Mouse (Mus musculus) Muller cell, postnatal 12 days (primary cell): ENCODE results near the gene Bicc1.
A peak's percentile ranks its signal among the peaks of the same experiment; 100 is the strongest.

ENCODE experiments used
- DNase-seq: peaks from one replicate; pipeline ENCODE4 v3.0.0-alpha.2; 2015; ENCODE audit errors: inconsistent ontology term

Bicc1 gene

DNA sequence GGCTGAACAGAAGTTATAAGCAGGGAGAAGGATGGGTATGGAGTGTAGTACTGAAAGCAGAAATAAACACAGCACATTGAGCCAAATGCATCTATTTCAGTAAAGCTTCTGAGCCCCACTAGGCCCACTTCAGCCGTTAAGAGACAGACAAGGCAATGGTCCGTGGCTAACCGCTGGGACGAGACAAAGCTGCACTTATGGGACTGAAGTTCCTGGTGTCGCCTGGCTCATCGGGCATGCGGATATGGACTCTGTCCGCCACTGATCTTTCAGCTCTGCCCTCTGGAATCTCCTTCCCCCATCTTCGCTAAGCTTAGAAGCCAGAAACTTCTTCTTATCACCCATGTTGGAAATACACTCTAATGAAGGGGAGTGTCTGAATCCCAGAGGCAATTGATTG is 106.8 kb downstream of the Bicc1 start:
- DNase-seq = peak; percentile 7

GRCm38 (mm10) chr10:71052208-71052607 is 107.3 kb downstream of the Bicc1 start:
- peak; percentile 12 for DNase-seq

DNA sequence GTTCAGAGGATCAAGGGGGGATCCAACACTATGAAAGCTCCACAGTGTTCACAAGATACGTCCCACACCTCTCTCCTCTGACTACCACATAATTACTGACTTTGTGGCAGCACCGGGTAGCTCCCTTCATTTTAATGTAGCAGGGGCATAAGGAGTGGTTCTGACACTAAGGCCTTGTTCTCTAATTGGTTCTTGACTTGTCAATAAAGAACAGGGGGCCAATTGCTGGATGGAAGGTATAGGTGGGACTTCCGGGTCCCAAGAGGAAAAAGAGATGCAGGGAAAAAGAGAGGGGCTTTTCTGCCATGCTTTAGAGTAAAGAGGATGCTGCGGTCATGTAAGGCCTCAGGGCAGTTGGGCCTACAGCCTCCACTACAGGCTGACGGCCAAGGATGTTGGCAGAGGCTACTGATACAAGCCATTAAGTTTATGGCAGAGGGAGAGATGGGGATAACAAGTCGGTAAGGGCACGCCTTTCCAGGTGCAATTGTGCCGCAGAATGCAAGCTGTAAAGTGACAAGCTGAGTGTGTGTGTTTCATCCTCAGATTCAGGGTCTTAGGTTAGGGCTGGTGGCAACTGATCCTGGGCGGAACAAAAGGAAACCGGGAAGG is 108.7 kb downstream of the Bicc1 start:
- no peak for DNase-seq

GRCm38 (mm10) chr10:71049294-71049693 is 110.2 kb downstream of the Bicc1 start:
- DNase-seq = no peak

GRCm38 (mm10) chr10:71044410-71044809 is 115.1 kb downstream of the Bicc1 start:
- no peak for DNase-seq

DNA sequence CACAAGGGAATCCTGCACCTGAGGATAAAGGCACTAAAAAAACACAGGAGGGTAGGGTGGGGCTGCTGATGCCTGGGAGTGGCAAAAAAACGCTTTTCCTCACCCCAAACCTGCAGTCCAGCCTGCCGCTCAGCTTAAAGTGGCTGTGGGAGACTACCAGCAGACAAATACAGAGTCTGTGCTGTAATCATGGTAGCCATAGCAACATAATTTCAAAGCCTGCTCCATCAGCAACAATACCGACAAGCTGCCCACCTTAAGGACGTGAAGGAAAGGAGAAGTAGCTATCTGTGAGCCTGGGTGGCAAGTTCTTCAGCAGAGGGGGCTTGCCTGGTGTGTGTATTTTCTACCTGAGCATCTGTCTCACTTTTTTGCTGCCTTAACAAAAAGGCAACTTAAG is 117.6 kb downstream of the Bicc1 start:
- DNase-seq = no peak

DNA sequence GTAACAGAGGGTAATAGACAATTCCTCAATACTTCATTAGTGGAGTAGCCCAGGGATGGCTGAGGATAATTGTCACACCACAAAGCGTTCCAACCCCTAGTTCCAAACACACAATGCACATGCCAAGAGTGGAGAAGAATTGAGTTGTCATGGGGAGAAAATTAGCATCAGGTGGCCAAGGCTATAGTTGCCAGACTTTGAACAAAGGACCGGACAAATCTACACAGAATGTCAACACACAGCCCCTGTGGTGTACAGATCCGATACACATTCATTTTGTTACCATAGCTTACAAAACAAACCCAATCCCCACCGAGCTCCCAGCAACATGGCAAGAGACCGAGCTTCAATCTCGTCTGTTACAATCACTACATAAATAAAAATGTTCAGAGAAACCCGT is 123.0 kb downstream of the Bicc1 start:
- no peak for DNase-seq

DNA sequence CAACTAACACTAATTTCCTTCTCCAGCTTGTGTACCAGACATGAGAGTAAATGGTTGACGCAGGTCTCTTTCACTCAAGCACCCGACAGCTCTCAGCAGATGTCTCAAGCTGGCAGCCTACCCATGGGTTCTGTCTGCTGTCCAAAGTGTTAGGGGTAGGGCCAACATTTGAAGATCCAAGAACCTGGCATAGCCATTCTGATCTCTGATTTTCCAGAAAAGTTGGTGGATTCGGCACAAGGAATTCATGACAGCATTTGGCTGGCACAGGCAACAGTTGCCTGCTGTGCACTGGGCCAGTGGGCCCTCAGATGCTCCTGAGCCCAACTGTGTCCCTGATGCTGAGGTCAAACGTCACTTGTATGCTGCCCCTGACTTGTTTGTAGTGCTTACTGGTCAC is 130.5 kb downstream of the Bicc1 start:
- DNase-seq = no peak

DNA sequence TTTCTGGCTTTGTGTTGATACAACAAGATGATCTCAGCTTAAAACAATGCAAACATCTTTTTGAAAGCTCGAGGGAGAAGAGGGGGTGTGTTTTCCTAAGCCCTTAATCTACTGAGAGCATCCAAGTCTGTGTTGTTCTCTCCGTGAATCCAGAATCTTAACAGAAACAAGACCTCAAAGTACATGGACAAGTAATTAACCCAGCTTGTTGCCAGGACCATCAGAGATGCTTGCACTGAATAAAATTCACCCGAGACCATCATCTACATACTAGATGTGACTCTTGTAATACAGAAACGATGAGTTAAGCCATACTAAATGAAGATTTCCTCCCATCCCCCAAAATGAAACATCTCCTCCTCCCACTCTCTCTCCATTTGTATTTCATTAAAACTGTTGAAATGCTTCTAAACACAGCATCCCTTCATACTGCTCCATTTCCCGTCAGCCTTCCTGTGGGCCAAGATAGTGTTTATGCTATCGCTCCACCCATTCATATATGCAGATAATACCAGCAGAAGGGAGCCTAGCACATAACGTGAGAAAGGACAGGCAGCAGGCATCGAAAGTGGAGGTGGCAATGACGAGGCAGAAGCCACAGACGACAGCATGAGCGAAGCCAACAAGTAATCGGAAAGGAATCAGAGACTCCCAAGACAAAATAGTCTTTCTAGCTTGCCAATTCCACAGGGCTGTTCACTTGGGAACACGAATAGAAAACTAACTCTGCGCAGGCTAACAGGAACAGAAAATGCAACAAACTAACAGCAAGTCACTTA is 131.2 kb downstream of the Bicc1 start:
- DNase-seq = no peak

- no peak for DNase-seq
These were observed 134.2 kb downstream of the Bicc1 start for GRCm38 (mm10) chr10:71025131-71025894.

DNA sequence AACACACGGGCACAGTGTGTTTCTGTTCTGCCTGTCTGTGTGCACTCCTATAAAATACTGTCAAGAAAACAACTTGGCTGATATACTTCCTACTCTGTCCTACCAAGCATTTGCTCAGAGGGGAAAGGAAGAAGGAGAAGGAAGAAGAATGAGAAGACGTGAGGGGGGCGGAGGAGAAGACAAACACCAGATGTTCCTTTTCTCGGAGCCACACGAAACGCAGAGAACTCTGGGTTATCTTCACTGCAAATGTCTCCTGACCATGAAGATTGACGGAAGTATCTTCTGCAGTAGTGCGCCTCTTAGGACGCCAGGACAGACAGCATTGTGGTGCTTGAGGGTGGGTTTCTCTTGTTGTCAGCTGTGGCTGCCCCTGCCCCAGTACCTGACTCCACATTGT is 134.8 kb downstream of the Bicc1 start:
- no peak for DNase-seq

DNA sequence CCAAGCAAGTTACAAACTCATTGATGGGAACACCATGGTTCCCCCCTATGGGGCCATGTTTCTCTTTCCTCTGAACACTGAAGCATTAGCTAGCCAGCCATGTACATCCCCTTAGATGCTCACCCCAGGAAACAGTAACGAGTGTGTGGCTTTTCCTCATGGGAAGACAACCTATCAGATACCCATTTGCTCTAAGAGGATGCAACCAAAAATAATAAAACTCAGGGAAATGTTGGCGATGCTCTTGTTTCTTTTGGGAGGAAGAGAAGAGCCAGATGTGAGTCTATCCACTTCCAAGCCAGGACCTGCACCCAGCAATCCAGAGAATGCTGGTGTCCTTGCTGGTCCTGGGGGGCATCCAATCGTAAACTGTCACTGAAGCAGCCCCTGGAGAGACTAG is 136.0 kb downstream of the Bicc1 start:
- DNase-seq = no peak

DNA sequence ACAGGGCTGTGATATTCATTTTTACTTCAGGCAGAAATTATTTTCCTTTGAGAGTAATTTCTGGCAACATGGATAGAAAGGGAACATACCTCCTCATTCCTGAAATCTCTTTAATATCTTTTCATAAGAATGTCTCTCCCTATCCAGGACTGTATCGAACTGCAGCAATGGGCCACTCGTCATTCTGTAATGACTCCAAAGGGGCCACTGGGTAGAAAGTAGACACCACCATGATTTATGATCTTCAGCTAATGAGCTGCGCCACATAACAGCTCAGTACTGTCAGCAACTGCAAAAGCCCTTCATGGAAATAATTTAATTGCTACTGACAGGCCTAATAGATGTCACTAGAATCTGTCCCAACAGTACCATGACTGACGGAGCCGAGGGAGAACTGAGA is 139.0 kb downstream of the Bicc1 start:
- DNase-seq = no peak

GRCm38 (mm10) chr10:71019836-71020235 is 139.7 kb downstream of the Bicc1 start:
- DNase-seq = no peak

DNA sequence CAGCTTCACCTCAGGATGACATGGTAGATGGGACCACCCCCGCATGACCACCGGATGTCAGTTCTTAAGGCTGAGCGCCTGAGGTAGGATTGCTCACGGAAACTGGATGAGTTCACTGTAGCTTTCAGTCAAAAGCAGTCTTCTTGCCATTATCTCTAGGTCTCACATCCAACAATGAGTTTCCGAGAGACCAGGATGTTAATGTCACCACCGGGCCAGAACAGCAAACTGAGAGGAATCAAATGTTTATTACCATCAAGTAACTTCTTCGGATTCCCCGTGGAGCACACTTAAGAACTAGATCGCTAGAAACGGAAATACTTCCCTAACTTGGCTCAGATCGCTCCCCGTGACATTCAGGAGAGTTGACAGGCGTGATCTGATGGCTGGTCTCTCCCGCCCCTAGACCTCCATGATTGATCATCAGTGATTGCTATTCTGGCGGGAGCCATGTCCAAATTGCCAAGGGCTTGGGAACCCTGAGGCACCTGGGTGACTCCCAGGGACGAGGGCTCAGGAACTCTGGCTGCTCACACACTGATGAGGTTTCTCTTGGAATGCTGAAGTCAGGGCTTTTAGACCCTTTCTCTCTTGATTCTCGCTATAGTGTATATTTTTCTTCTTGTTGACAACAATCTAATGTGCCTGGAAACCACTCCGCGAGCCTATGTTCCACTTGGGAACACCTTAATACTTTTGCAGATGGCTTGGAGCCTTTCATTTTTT is 149.6 kb downstream of the Bicc1 start:
- no peak for DNase-seq

DNA sequence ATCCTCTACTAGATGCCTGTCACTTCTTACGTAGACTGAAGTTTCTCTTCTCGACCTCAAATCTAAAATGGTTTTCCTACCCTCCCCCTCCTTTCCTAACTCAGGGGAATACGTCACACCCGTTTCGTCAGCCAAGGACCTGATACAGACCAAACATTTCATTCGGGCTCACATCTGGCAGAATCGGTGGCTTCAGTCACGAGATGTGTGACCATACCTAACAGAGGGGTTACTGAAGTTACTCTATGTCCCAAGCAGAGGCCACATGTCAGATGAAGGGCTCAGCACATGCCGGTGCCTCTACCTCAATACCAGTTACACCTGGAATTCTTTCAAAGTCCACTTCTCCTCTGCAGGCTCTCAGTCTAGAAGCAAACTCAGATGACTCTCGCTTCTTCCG is 150.8 kb downstream of the Bicc1 start:
- DNase-seq = no peak

- DNase-seq = no peak
These were observed 151.5 kb downstream of the Bicc1 start for GRCm38 (mm10) chr10:71007956-71008355.

DNA sequence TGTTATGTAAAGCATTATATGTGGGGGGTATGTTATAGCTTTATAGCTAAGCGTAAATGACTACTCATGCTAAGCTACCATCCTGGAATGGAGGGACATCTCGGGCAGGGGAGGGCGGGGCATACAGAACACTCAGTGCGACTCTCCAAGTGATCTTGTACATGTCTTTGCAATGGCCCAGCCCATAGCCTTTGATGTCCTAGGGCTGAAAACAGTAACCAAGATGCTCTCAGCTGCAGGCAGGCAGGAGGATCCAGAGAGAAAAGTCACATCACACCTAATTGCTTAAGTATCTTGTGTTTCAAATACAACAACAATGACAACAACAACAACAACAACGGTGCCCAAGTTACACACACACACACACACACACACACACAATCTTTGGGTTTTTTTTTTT is 152.0 kb downstream of the Bicc1 start:
- no peak for DNase-seq

DNA sequence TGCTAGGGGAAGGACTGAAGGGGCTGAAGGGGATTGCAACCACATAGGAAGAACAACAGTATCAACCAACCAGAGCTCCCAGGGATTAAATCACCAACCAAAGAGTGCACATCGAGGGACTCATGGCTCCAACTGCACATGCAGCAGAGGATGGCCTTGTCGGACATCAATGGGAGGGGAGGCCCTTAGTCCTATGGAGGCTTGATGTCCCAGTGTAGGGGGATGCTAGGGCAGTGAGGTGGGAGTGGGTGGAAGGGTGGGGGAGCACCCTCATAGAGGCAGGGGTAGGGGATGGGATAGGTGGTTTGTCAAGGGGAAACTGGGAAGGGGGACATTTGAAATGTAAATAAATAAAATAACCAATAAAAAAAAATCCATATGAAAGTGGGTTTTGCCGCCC is 152.5 kb downstream of the Bicc1 start:
- no peak for DNase-seq

- DNase-seq = no peak
These were observed 156.6 kb downstream of the Bicc1 start for GRCm38 (mm10) chr10:71002871-71003270.

- DNase-seq = no peak
These were observed 157.3 kb downstream of the Bicc1 start for GRCm38 (mm10) chr10:71002186-71002585.

DNA sequence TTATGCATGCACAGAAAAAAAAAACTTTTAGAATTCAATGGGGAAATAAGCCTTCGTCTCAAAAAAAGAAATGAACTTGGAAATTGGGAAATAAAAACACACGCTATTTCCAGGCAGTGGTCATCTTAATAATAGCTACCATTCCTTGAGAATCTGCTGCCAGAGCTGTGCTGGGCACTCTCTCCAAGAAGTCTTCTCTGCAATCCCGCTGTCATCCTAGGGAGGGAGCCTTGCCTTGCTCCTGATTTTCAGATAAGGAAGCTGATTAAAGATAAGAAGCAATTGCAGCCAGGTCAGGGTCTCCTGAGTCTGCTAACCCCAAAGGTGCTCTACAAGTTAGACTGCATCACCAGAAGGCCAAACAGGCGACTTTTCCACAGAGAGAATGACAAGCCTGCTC is 161.4 kb downstream of the Bicc1 start:
- no peak for DNase-seq
